Mouse (Mus musculus): ENCODE results near the gene Fstl4.

Gene Fstl4

GRCm38 (mm10) chr11:52910788-52911187 lies 146.4 kb downstream of the Fstl4 start:
- DNase-seq (ENCODE audit: low read depth, low spot score) = no peak

GRCm38 (mm10) chr11:52914431-52914830 lies 150.0 kb downstream of the Fstl4 start:
- DNase-seq (ENCODE audit: low read depth, low spot score) = no peak

- DNase-seq (ENCODE audit: low read depth, low spot score) = no peak
Measured at GRCm38 (mm10) chr11:52915648-52916047, 151.2 kb downstream of the Fstl4 start.

- DNase-seq (ENCODE audit: low read depth, low spot score) = no peak
Measured at GRCm38 (mm10) chr11:52919231-52919960, 155.0 kb downstream of the Fstl4 start.

GRCm38 (mm10) chr11:52924196-52924595 lies 159.8 kb downstream of the Fstl4 start:
- DNase-seq (ENCODE audit: low read depth, low spot score) = no peak

GRCm38 (mm10) chr11:52928321-52928720 lies 163.9 kb downstream of the Fstl4 start:
- DNase-seq (ENCODE audit: low read depth, low spot score) = no peak

GRCm38 (mm10) chr11:52939336-52940070 lies 175.1 kb downstream of the Fstl4 start:
- DNase-seq (ENCODE audit: low read depth, low spot score) = no peak

- no peak for DNase-seq (ENCODE audit: low read depth, low spot score)
Measured at GRCm38 (mm10) chr11:52942967-52943366, 178.5 kb downstream of the Fstl4 start.

GRCm38 (mm10) chr11:52954995-52955394 lies 190.6 kb downstream of the Fstl4 start:
- no peak for DNase-seq (ENCODE audit: low read depth, low spot score)

- no peak for DNase-seq (ENCODE audit: low read depth, low spot score)
Measured at GRCm38 (mm10) chr11:52968809-52969208, 204.4 kb downstream of the Fstl4 start.

- peak; percentile 64 for DNase-seq (ENCODE audit: low read depth, low spot score)
Measured at GRCm38 (mm10) chr11:52970396-52970795, 206.0 kb downstream of the Fstl4 start.

- no peak for DNase-seq (ENCODE audit: low read depth, low spot score)
Measured at GRCm38 (mm10) chr11:52986986-52987385, 222.6 kb downstream of the Fstl4 start.

- no peak for DNase-seq (ENCODE audit: low read depth, low spot score)
Measured at GRCm38 (mm10) chr11:52994688-52995087, 230.3 kb downstream of the Fstl4 start.

- DNase-seq (ENCODE audit: low read depth, low spot score) = no peak
Measured at GRCm38 (mm10) chr11:52996434-52997093, 232.1 kb downstream of the Fstl4 start.

- no peak for DNase-seq (ENCODE audit: low read depth, low spot score)
Measured at GRCm38 (mm10) chr11:52997421-52997820, 233.0 kb downstream of the Fstl4 start.

- DNase-seq (ENCODE audit: low read depth, low spot score) = no peak
Measured at GRCm38 (mm10) chr11:53000226-53000625, 235.8 kb downstream of the Fstl4 start.

- DNase-seq (ENCODE audit: low read depth, low spot score) = no peak
Measured at GRCm38 (mm10) chr11:53003361-53003760, 238.9 kb downstream of the Fstl4 start.

GRCm38 (mm10) chr11:53003811-53004210 lies 239.4 kb downstream of the Fstl4 start:
- no peak for DNase-seq (ENCODE audit: low read depth, low spot score)

GRCm38 (mm10) chr11:53009597-53009996 lies 245.2 kb downstream of the Fstl4 start:
- no peak for DNase-seq (ENCODE audit: low read depth, low spot score)

GRCm38 (mm10) chr11:53011996-53012505 lies 247.6 kb downstream of the Fstl4 start:
- DNase-seq (ENCODE audit: low read depth, low spot score) = no peak

GRCm38 (mm10) chr11:53013906-53014305 lies 249.5 kb downstream of the Fstl4 start:
- no peak for DNase-seq (ENCODE audit: low read depth, low spot score)

- no peak for DNase-seq (ENCODE audit: low read depth, low spot score)
Measured at GRCm38 (mm10) chr11:53016358-53017021, 252.1 kb downstream of the Fstl4 start.
